Mouse (Mus musculus): ENCODE measurements around the gene Syt11. TPM values are rescaled to one million over a fixed set of nuclear protein-coding genes. Genes with fewer than 3 reads are reported as not detected.

Gene Syt11
- polyA plus RNA-seq, 1 experiment: 8.2 TPM

GRCm38 (mm10) chr3:88700247-88700646, 74.7 kb downstream of the Syt11 start:
- Histone ChIP-seq H3K4me1 (ENCODE audit: control insufficient read depth, insufficient read depth, low read length) (no peaks in the 10 kb centered on the region), H3K27ac (ENCODE audit: insufficient read depth, low read depth, low read length) (no peak overlapping the region), H3K36me3 (ENCODE audit: control insufficient read depth, insufficient read depth, low read length) (peaks cover 44% of the 10 kb centered on the region), H3K4me3 (ENCODE audit: insufficient read depth, low read depth, low read length) (no peak overlapping the region), H3K27me3 (replicated peaks; ENCODE audit: control insufficient read depth, insufficient read depth, low read length) (no peaks in the 10 kb centered on the region)
- no peak for DNase-seq
- WGBS: 81% methylated on average over 3 of the region's 3 CpGs
- no peak for TF ChIP-seq CTCF (conservative IDR thresholded peaks at IDR 0.05; ENCODE audit: insufficient read depth, insufficient read length, low read depth, low read length)
- no peak for TF ChIP-seq POLR2A (IDR thresholded peaks at IDR 0.05; ENCODE audit: low read depth, low read length)

DNA sequence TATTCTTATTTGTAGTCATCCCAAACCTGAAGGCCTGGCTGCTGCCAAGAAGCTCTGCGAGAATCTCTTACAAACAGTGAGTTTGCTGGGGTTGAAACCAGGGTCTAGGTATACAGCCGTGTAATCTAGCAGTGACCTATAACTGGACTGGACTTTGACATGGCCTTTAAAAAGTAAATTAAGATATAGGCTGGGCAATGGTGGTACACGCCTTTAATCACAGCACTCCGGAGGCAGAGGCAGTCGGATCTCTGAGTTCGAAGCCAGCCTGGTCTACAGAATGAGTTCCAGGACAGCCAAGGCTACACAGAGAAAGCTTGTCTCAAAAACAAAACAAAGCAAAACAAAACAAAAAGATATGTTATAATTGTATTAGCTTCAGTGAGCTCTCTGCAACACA, 76.1 kb downstream of the Syt11 start:
- H3K4me3 ChIP-seq (ENCODE audit: insufficient read depth, low read depth, low read length): no peak overlapping the region
- no peaks in the 10 kb centered on the region for H3K27me3 ChIP-seq (replicated peaks; ENCODE audit: control insufficient read depth, insufficient read depth, low read length)
- H3K27ac ChIP-seq (ENCODE audit: insufficient read depth, low read depth, low read length): no peak overlapping the region
- peaks cover 50% of the 10 kb centered on the region for H3K36me3 ChIP-seq (ENCODE audit: control insufficient read depth, insufficient read depth, low read length)
- WGBS: 90% methylated on average over 6 of the region's 6 CpGs
- TF ChIP-seq CTCF (conservative IDR thresholded peaks at IDR 0.05; ENCODE audit: insufficient read depth, insufficient read length, low read depth, low read length) (no peak), POLR2A (IDR thresholded peaks at IDR 0.05; ENCODE audit: low read depth, low read length) (no peak)
- H3K4me1 ChIP-seq (ENCODE audit: control insufficient read depth, insufficient read depth, low read length): no peaks in the 10 kb centered on the region
- no peak for DNase-seq

- TF ChIP-seq CTCF (conservative IDR thresholded peaks at IDR 0.05; ENCODE audit: insufficient read depth, insufficient read length, low read depth, low read length) (no peak), POLR2A (IDR thresholded peaks at IDR 0.05; ENCODE audit: low read depth, low read length) (no peak)
- Histone ChIP-seq H3K4me1 (ENCODE audit: control insufficient read depth, insufficient read depth, low read length) (no peaks in the 10 kb centered on the region), H3K27me3 (replicated peaks; ENCODE audit: control insufficient read depth, insufficient read depth, low read length) (no peaks in the 10 kb centered on the region), H3K27ac (ENCODE audit: insufficient read depth, low read depth, low read length) (no peak overlapping the region), H3K4me3 (ENCODE audit: insufficient read depth, low read depth, low read length) (no peak overlapping the region), H3K36me3 (ENCODE audit: control insufficient read depth, insufficient read depth, low read length) (peaks cover 46% of the 10 kb centered on the region)
- WGBS: 97% methylated on average over 1 of the region's 1 CpGs
- DNase-seq: no peak
Measured at GRCm38 (mm10) chr3:88698051-88698450, 76.9 kb downstream of the Syt11 start.

GRCm38 (mm10) chr3:88695545-88695944, 79.4 kb downstream of the Syt11 start:
- no peaks in the 10 kb centered on the region for H3K27me3 ChIP-seq (replicated peaks; ENCODE audit: control insufficient read depth, insufficient read depth, low read length)
- no peak for TF ChIP-seq POLR2A (IDR thresholded peaks at IDR 0.05; ENCODE audit: low read depth, low read length)
- TF ChIP-seq CTCF (conservative IDR thresholded peaks at IDR 0.05; ENCODE audit: insufficient read depth, insufficient read length, low read depth, low read length): no peak
- H3K4me3 ChIP-seq (ENCODE audit: insufficient read depth, low read depth, low read length): no peak overlapping the region
- no peaks in the 10 kb centered on the region for H3K4me1 ChIP-seq (ENCODE audit: control insufficient read depth, insufficient read depth, low read length)
- H3K36me3 ChIP-seq (ENCODE audit: control insufficient read depth, insufficient read depth, low read length): peaks cover 44% of the 10 kb centered on the region
- no peak for DNase-seq
- H3K27ac ChIP-seq (ENCODE audit: insufficient read depth, low read depth, low read length): no peak overlapping the region

Other genes starting within 250 kb of the Syt11 start
- gene Mex3a, start 242.8 kb downstream of the Syt11 start, polyA plus RNA-seq (2012; rRNA removed): 0.61 and 0.63 TPM in 2 replicates
- 50.1 and 50.9 TPM in 2 replicates for gene Rab25, start 226.9 kb downstream of the Syt11 start, polyA plus RNA-seq (2012; rRNA removed)
- gene Lamtor2, start 222.1 kb downstream of the Syt11 start, polyA plus RNA-seq (2012; rRNA removed): 247 and 277 TPM in 2 replicates
- gene Ubqln4, start 221.4 kb downstream of the Syt11 start, polyA plus RNA-seq (2012; rRNA removed): 59.9 and 63.5 TPM in 2 replicates
- 180 and 193 TPM in 2 replicates for gene Ssr2, start 199.3 kb downstream of the Syt11 start, polyA plus RNA-seq (2012; rRNA removed)
- gene Arhgef2, start 169.2 kb downstream of the Syt11 start, polyA plus RNA-seq (2012; rRNA removed): 74.5 and 80.7 TPM in 2 replicates
- 0.06 TPM in 1 of 2 replicates, not detected in the other for gene Rxfp4, start 122.0 kb downstream of the Syt11 start, polyA plus RNA-seq (2012; rRNA removed)
- gene Khdc4, start 89.4 kb downstream of the Syt11 start, polyA plus RNA-seq (2012; rRNA removed): 41.2 and 45.6 TPM in 2 replicates
- gene Rit1, start 58.3 kb downstream of the Syt11 start, polyA plus RNA-seq (2012; rRNA removed): 37.2 and 48.1 TPM in 2 replicates
- gene Gon4l, start 60.1 kb upstream of the Syt11 start, polyA plus RNA-seq (2012; rRNA removed): 11.8 and 12.4 TPM in 2 replicates
- gene Msto1, start 138.8 kb upstream of the Syt11 start, polyA plus RNA-seq (2012; rRNA removed): 35.9 and 41.1 TPM in 2 replicates
- 7.8 and 8.9 TPM in 2 replicates for gene Ash1l, start 175.5 kb upstream of the Syt11 start, polyA plus RNA-seq (2012; rRNA removed)
- 57.0 and 78.0 TPM in 2 replicates for gene Dap3, start 176.0 kb upstream of the Syt11 start, polyA plus RNA-seq (2012; rRNA removed)